Mouse (Mus musculus): Measurements from ENCODE around the gene Itga9.

Gene Itga9

DNA sequence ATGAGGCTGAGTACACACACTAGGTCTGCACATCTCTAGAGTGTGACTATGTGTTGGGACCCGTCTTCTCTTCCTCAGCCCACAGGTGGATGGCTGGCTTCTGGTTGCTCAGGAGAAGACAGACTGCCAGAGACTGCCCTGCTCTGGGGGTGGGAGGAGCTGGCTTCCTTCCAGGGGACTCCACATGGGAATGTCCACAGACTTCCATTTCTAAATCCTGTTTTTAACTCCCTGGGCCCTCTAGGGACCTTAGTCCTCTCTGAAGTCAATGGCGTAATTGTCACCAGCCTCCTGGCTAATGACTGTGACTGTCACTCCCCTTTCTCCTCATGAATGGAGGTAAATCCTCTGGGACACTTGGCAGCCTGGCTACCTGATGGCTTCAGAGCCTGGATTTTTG lies 45.4 kb downstream of the Itga9 start:
- DNase-seq (ENCODE audit: low spot score in 2 of 2), result no peak

DNA sequence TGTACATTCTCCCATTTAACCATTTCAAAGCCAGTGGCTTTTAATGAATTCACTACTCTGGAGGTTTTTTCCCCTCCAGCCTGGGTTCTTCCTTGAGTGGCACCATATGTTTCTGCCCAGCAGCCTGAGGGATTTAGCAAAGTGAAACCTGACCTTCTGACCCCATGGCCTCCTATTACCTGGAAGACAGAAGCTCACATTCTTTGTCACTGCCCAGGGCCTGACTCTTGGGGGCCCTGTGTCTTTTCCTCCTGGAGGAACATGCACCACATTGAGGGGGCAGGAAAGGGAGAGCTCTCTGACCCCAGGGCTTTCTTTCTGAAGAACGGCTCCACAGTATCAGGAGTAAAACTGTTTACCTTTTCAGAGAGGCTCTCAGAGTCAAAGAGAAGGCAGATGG lies 46.9 kb downstream of the Itga9 start:
- no peak for DNase-seq (ENCODE audit: low spot score in 2 of 2)

DNA sequence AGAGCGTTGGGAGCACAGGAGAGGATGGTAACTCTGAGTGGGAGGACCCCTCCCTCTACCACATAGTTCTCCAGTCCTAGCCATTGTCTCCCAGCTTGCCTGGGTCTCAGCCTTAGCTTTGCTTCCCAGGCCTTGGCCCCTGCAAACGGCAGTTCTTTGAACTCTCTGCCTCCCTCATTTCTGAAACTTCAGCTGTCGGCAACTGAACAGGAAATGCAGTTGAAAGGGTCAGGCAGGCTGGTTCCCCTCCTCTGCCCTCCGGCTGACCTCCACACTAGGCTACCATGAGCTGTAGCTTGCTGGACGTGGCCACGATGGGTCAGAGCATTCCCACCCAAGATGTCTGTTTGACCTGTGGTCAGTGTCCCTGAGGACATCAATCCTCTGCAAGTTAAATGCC lies 48.5 kb downstream of the Itga9 start:
- no peak for DNase-seq (ENCODE audit: low spot score in 2 of 2)

DNA sequence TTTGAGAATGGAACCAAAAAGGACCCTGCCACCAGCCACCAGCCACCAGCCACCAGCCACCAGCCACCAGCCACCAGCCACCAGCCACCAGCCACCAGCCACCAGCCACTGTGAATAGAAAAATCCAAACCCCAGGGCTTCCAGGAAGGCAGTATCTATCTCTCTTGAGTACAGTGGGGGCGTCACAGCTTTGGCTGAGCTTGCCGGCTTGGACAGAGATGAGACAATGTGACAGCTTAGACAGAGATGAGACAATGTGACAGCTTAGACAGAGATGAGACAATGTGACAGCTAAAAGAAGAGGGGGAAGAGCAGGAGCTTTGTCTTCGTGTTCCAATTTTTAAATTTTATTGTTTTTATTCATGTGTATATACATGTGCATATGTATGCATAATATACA lies 49.2 kb downstream of the Itga9 start:
- DNase-seq (ENCODE audit: low spot score in 2 of 2), result no peak

DNA sequence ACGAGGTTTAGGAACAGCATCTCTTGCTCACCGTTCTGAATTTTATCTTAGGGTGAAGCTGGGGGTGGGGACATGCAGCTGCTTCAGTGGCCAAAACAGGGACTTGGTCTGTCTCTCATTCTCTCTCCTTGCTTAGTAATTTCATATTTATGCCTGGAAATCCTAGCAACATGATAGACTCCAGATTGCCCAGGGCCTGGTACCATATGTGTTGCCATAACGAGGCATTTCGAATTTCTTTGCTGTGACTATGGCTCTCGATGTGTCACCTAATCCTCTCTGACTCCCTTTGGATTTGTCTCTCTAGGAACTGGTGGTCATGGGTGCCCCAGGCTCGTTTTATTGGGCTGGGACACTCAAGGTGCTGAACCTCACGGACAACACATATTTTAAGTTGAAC lies 51.7 kb downstream of the Itga9 start:
- DNase-seq (ENCODE audit: low spot score in 2 of 2), result no peak

DNA sequence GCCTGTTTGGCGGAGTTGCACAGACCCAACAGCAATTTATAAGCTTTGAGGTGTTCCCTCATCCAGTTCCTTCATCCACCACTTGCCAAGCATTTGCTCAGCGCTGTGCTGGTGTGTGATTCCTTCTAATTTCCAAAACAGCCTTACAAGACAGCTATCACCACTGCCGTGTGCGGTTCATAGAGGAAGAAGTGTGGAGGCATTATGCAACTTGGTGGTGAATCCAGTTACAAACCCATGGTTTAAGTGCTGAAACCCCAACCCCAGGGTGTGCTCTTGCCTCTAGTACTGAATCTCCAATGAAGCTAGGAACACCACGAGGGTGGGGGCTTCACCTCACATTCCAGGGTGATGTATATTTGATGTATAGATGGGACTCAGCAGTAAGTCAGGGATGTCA lies 53.3 kb downstream of the Itga9 start:
- no peak for DNase-seq (ENCODE audit: low spot score in 2 of 2)

DNA sequence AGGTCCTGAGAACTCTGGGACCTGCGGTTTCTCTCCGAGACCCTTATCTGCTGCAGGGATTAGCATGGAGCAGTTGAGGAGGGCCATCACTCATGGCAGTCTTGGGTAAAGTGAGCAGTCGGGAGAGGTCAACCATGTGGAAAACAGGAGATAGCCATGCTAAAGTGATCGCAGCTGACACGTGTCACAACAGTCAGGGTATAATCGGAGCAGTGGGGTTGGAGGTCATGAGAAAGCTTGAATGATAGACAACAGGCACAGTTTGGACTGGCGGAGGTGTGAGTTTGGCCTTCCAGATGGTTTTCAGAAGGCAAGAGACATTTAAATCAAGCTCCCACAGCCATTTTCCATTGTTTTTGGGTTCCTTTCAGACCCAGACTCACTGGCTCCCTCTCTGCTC lies 53.8 kb downstream of the Itga9 start:
- DNase-seq (ENCODE audit: low spot score in 2 of 2), result no peak

DNA sequence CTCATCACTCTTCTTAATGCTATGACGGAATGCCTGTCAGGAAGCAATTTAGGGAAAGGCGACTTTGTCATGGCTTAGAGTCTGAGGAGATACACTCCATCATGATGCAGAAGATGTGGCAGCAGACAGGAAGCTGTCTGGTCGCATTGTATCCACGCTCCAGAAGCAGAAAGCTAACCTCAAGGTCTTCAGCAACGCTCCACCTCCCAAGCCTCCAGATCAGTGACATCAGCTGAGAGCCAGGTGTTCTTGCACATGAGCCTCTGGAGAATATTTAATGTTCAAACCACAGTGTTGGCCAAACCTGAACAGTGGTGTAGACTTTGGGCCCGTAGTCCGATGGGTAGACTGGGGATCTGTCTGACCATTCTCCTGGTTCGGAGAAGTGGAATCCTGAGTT lies 55.5 kb downstream of the Itga9 start:
- no peak for DNase-seq (ENCODE audit: low spot score in 2 of 2)

DNA sequence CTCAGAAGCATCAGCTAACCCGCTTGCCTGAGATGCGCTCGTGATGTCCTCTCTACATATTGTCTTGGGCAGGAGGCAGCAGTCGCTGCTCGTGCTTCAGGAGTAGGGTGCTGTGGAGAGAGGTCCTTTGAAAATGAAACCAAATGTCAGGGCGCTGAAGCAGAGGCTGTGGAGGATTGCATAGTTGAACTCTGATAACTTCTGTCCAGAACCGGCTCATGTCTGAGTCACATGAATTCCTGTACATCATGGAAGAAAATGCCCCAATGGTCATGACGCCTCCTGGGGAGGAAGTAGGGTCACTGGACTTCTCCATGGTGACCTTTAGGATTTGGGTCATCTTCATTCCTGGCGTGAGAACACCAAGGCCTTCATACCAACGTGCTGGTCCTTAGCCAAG lies 56.0 kb downstream of the Itga9 start:
- DNase-seq (ENCODE audit: low spot score in 2 of 2), result no peak

DNA sequence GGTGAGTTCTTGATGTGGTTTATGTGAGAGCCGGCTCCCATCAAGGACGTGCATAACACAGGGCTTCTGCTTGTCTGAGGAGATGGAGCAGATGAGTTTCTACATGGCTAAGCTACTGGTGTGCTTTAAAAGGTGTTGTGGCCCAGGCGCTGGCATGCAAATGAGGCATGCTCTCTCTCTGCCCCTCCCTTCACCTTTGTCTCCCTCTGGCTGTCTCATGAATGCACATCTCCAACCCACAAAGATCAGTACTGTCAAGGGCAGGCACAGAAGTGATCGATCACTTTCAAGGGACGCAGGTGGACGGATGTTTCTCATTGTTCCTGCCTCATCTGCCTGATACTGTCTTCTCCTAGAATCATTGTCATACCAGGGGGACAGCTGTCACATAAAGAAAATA lies 57.4 kb downstream of the Itga9 start:
- no peak for DNase-seq (ENCODE audit: low spot score in 2 of 2)

DNA sequence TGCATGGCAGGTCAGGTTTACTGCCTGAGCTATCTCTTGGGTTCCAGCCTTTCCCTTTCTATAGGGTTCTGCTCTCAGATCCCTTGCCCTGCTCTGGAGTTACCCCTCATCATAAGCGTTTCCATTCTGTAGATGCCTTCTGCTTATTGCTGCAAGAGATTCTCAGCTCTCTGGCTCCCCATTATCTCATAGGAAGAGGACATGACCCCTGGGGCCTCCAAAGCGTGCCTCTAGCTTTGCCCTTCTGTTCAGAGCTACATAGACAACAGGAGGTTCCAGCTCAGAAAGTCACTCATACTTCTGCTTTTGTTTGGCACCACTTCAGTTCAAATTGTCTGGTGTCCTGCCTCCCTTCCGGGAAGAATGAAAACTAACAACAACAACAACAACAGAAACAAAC lies 59.6 kb downstream of the Itga9 start:
- no peak for DNase-seq (ENCODE audit: low spot score in 2 of 2)

DNA sequence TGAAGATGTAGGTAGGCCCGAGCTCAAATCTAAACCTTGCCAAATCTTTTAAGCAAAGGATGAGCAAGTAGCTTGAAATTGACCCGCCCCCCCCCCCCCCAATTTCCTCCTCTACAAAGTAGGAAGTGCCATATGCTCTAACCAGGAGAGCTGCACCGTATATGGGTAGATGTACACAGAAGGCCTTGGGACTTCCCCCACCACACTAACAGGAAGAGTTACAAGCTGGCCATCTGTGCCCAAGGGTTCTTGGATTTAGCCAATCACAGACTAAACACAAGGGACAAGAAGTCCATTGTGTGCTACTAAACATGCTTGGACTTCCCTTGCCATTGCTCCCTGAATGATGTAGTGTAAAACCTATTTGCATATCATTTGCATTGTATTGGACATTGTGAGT lies 63.2 kb downstream of the Itga9 start:
- no peak for DNase-seq (ENCODE audit: low spot score in 2 of 2)

DNA sequence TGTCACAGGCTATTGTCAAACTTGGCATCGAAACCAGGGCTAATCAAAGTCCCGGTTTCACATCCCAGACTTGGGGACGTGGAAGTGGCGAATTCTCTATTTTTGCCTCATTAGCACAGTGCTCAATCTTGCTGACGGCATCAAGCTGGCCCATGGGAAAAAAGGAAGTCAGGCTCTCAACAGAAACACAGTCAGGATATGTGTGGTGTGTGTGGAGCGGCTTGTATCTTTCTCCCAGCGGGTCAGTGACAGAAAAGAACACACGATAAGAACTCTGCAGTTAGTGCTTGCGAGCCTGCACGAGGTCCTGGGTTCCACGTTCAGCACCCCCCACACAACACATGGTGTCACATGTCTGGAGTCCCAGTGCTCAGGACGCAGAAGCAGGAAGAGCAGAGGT lies 67.8 kb downstream of the Itga9 start:
- no peak for DNase-seq (ENCODE audit: low spot score in 2 of 2)

DNA sequence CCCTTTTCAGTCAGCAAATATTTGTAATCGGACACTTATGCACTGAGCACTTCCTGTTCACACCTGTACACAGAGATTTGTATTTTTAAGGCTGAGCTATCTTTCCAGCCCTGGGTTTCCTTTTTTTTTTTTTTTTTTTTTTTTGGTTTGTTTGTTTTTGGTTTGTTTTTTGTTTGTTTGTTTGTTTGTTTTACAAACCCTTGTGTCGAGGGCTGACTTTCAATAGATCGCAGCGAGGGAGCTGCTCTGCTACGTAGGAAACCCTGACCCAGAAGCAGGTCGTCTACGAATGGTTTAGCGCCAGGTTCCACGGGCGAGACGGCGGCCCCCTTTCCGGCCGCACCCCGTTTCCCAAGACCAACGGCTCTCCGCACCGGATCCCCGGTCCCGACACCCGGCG lies 68.3 kb downstream of the Itga9 start:
- DNase-seq (ENCODE audit: low spot score in 2 of 2), result no peak

DNA sequence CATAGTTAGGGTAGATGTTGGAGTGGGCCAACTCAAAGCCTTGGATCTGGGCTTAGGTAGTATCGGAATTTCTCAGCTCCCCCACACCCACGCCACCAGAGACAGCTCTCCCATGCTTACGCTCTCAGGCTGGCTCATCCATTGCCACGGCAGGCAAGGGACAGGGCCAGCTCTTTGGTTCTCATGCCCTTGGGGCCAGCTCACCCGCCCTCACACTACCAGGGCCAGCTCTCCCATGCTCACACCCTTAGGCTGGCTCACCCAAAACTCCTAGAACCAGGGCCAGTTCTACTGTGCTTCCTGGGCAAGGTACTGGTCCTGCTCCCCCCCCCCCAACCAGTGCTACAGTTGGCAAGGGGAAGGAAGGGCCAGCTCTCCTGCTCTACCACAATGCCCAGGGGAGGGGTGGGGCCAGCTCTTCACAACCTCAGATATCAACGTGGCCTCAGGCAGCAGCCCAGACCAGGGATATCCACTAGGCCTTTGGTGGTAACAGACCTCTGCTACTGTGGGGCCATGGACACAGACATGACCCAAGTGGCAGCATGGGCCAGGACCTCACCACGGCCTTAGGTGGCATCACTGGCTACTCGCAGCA lies 69.2 kb downstream of the Itga9 start:
- DNase-seq (ENCODE audit: low spot score in 2 of 2), result no peak

DNA sequence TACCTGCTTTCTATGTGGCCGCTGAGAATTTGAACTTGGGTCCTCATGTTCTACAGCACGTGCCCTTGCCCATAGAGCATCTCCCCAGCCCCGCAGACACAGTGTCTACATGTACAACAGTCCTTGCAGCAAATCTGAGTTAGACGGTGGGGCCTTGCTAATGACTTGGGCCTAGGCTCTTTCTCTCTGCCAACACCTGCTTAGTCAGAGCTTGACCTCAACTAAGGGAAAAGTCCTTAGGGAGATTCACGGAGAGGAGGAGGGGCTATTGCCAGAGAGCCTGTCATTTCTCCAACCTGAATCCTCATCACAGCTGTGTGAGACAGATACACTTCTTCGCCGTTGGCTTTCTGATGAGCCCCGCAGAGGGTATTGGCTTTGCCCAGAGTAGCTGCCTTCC lies 70.2 kb downstream of the Itga9 start:
- DNase-seq (ENCODE audit: low spot score in 2 of 2), result no peak

DNA sequence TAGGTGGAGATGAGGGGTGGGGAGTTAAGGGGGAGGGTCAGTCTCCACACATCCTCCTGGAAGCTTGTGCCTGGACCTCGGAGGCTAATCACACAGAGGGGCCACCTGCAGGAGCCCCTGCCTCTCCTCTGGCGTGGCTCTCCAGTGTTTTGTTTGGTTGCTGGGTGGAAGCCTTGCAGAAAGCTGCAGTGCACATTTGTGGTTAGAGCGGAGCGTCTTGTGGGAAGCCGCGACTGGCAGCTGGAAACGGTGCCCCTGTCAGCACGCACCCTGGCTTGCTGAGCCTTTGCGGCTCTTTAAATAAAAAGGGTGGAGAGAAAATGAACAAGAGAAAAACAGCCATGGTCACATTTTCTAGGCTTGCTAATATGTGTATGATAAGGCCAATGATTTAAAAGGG lies 70.9 kb downstream of the Itga9 start:
- DNase-seq (ENCODE audit: low spot score in 2 of 2), result no peak

DNA sequence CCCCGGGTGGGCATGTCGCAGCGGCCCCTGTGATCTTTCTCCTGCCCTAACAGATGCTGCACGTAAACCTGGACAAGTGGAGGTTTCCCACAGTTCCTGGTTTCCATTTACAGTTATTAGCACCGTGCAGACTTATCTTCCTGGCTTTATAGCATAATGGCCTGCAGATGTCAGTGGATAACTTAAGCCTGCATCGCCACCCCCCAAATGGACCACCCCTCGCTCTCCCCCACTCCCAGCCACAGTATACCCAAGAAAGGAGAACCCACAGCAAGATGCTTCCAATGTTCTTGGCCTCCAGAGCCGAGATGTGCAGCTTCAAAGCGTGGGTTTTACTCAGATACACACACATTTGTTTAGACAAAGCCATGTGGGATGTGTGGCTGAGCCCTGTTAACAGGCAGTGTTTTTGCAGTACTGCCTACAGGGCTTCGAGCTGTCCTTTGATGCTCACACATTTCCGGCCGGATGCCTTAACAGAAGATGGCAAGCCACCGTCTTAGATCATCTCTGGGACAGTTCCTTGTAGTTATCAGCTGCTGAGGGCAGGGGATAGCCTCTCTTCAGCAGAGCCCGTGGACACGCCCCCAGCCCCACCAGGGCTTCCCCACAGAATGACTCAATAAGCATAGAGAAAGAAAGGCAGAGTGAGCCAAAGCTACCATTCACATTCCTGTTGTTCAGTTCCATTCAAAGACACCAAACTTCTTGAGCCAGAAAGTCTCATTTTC lies 71.7 kb downstream of the Itga9 start:
- no peak for DNase-seq (ENCODE audit: low spot score in 2 of 2)

DNA sequence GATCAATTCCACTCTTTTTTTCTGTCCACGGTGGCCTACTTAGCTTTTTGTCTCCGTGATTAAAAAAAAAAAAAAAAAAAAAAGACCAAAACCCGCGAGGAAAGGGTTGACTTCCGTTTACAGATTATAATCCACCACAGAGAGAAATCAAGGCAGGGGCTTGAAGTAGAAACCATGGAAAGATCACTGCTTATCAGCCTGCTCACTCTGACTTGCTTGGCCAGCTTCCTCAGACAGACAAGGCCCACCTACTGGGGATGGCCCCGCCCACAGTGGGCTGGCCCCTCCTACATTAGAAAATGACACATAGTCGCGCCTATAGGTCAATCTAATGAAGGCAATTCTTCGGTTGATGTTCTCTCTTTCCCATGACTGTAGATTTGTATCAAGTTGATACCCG lies 72.3 kb downstream of the Itga9 start:
- no peak for DNase-seq (ENCODE audit: low spot score in 2 of 2)

DNA sequence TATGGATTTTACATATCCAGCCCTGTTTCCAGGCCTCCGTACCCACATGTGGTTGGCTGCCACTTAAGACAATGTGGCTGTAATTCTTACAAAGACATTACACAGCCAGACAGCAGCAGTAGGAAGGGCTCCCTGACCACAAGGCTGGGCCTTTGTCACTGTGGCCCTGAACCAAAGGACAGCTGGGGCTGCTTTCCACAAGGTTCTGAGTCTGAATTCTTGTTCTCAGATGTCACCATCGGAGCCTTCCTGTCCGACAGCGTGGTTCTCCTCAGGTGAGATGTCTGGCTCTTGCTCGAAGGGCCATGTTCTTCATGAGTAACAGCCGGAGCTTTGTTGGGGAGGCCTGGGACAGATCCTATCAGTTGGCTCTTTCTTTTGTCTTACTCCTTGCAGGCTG lies 75.0 kb downstream of the Itga9 start:
- no peak for DNase-seq (ENCODE audit: low spot score in 2 of 2)

DNA sequence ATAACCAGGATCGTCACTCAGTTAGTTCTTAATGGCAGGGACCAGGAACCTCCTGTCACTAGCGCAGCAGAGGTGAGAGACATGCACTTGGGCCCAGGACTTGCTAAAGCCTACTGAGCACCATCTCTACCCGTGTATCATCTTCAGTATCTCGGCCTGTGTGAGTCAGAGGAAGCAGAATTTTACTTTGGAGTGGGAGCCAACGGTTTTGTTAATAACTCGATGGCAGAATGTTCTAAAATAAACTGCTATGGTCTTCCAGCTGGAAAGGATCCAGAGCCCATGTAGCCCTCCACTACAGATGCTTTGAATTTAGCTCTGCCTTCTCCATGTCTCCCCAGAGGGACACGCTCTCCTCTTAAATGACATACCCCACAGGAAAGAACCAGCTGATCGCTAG lies 75.7 kb downstream of the Itga9 start:
- DNase-seq (ENCODE audit: low spot score in 2 of 2), result no peak

DNA sequence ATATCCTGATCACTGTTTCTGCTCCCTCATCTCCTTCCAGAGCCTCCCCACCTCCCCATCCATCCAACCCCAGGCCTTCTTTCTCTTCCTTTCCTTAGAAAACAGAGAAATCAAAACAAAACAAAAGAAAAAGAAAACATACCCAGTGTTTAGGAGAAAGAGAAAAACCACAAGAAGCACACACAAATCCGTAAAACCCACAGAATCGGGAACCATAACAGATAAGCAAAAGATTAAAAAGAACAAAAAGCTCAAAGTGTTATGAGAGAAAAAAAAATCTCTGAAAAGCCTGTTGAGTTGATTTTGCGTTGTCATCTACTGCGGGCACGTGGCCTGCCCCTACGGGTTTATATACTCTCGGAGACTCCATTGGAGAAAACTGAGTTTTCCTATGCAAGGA lies 77.0 kb downstream of the Itga9 start:
- DNase-seq (ENCODE audit: low spot score in 2 of 2), result no peak

DNA sequence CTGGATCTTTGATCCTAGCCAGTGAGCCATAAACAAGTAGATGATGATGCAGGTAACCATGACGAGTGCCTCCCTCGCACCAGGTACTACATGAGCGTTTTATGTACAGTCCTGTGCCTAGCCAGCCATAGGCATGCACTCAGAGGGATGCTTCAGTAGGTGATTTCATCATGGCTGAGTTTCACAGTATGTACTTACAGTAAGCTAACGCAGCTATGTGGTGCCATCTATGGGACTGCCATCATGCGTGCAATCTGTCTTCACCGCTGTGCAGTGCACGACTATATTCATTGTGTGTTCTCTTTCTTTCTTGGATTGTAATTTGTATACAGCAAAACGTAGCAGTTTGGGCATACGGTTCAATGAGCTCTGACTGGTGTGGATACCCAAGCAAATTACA lies 77.9 kb downstream of the Itga9 start:
- no peak for DNase-seq (ENCODE audit: low spot score in 2 of 2)

Data from frontal cortex, postnatal 25 days (tissue).